Mouse (Mus musculus) c-Kit-positive CD71-positive TER-119-positive erythroid progenitor cells, embryonic 14.5 days (primary cell): Measurements from ENCODE around the gene Eif1ad.
A peak's percentile ranks its signal among the peaks of the same experiment; 100 is the strongest.
"Not testable (repeated sequence)": the region's sequence is repeated elsewhere in the genome, so short reads cannot be mapped to it uniquely, and the experiment has no call there.

Experiments
- DNase-seq: peaks from one replicate; pipeline ENCODE4 v3.0.0-alpha.2; 2013; ENCODE audit warnings: low spot score

Gene Eif1ad

DNA sequence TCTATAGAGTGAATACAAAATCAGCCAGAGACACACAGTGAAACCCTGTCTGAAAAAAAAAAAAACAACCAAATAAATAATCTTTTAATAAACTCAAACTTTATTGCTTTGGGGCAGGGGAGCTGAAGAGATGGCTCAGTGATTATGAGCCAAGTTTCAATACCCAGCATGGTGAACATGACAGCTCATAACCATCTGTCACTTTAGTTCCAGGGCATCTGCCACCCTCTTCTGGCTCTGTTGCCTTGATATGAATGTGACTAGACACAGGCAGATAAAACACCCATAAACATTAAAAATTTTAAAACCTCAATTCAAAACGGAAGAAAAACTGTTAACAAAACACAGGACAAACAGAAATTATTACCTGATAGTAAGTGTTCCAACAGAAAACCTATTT lies 10.9 kb downstream of the Eif1ad start:
- no peak for DNase-seq

GRCm38 (mm10) chr19:5383326-5383725 lies 16.8 kb downstream of the Eif1ad start:
- DNase-seq: no peak

DNA sequence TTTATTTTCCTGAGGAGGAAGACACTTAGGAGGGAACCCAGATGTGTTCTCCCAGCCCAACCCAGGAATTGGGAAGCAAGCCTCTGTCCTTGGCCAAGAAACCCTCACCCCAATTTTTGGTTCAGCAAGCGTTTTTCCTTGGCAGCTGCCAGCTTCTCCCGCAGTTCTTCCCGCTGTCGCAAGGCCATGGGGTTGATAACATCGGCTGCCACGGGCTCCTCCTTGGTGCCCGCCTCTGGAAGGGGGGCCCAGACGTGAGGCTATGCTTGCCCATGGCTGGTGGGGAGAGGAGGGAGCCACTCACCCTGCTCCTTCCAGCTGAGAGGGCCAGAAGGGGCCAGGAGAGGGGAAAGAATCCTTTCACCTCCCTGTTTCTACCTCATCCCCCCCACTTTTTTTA lies 18.2 kb downstream of the Eif1ad start:
- DNase-seq: no peak

- no peak for DNase-seq
These were observed 21.5 kb downstream of the Eif1ad start for GRCm38 (mm10) chr19:5388011-5388441.

GRCm38 (mm10) chr19:5388588-5389242 lies 22.2 kb downstream of the Eif1ad start, which contains the start of gene Sart1:
Sart1 (minus strand) TSS chr19:5388703.
- peak; percentile 92 for DNase-seq

- peak; percentile 65 for DNase-seq
These were observed 23.1 kb downstream of the Eif1ad start for GRCm38 (mm10) chr19:5389647-5390046.

GRCm38 (mm10) chr19:5390416-5390815 lies 23.9 kb downstream of the Eif1ad start:
- no peak for DNase-seq

- no peak for DNase-seq
These were observed 26.4 kb downstream of the Eif1ad start for GRCm38 (mm10) chr19:5392892-5393291.

- DNase-seq: no peak
These were observed 27.6 kb downstream of the Eif1ad start for GRCm38 (mm10) chr19:5394168-5394567.

- no peak for DNase-seq
These were observed 28.8 kb downstream of the Eif1ad start for GRCm38 (mm10) chr19:5395371-5395770.

DNA sequence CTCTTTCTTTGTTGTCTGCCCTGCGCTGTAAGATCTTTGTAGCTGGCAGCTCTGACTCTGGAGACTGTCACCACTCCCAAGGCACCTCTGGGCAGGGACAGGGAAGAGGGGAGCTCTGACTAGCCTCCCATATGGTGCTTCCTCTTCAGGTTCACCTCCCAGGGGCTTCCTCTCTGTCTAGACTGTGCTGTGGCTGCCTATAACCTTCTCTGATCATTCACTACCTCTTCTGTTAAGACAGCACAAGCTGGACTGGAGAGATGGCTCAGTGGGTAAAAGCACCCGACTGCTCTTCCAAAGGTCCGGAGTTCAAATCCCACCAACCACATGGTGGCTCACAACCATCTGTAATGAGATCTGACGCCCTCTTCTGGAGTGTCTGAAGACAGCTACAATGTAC lies 34.5 kb downstream of the Eif1ad start:
- DNase-seq: not testable (repeated sequence)

DNA sequence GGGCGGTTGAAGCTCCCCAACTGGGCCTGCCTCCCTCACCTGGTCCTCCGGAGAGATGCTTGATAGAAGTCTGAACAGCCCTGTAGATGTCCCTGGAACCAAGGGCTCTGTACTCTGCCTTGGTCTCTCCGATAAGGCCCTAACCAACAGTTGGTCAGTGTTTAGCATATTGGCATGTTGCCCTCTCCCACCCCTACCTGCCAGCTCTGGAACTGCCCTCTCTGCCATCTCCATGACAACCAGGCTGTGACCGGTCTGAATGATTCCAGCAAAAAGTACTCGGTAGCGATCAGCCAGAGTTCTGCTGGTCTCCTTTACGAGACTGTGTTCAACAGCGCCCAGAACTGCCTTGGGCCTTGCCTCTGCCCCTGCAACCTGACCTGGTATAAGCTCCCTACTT lies 35.8 kb downstream of the Eif1ad start, which contains the start of gene Tsga10ip:
Tsga10ip (minus strand) TSS at position 234 of the 400 bp plus-strand sequence.
- no peak for DNase-seq

GRCm38 (mm10) chr19:5405924-5406323 lies 39.4 kb downstream of the Eif1ad start:
- no peak for DNase-seq

GRCm38 (mm10) chr19:5406531-5407126 lies 40.1 kb downstream of the Eif1ad start:
- not testable (repeated sequence) for DNase-seq

GRCm38 (mm10) chr19:5407133-5407532 lies 40.6 kb downstream of the Eif1ad start:
- peak; percentile 57 for DNase-seq

- DNase-seq: no peak
These were observed 41.8 kb downstream of the Eif1ad start for GRCm38 (mm10) chr19:5408057-5409001.

DNA sequence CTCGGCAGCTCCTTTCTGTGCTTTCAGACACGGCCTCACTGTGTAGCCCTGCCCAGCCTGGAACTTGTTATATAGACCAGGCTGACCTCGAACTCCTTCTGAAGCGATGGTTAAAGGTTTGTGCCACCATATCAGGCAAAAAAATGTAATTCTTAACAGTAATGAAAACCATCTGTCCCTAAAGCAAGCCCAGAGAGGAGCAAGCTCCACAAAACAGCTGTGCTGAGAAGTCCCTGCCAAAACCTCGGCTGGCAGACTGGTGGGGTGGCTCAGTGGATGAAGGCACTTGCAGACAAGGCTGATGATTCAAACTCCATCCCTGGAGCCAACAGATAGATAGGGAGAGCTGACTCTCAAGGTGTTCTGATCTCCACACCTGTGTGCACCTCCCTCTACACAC lies 42.5 kb downstream of the Eif1ad start:
- no peak for DNase-seq

GRCm38 (mm10) chr19:5410641-5411040 lies 44.1 kb downstream of the Eif1ad start:
- DNase-seq: no peak

DNA sequence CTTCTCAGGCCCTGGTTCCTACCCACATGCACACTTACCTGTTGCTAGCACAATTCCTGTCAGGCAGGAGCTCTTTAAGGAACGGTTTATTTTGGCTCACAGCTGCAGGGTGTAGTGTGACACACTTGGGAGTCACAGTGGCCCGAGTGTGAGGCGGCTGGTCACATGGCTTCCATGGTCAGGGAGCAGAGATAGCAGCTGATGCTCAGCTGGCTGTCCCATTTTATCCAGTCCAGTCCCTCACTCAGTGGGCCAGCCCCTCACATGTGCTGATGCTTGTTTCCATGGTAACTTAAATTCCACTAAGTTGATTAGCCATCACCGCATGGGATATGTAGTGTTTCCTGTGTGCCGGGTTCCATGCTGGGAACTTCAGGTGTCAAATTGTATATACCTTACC lies 45.4 kb downstream of the Eif1ad start:
- no peak for DNase-seq

- no peak for DNase-seq
These were observed 47.3 kb downstream of the Eif1ad start for GRCm38 (mm10) chr19:5413840-5414239.

DNA sequence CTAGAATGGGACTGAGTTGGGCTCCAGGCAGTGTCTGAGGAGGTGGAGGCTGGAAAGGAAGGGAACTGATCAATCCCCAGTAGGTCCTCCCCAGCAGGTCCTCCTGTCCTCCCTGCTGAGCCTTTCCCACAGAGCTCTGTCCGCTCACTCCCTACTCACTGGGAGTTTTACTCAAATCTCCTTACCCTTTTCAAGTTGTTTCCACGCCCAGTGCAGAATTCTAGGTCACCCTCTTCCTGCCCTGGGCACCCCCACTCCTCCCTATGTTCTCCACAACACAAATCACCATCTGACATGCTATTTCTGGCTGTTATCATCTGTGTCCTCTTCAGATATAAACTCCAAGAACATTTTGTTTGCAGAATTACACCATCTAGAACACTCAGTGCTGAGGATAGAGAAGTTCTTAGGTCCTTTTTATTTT lies 48.0 kb downstream of the Eif1ad start:
- no peak for DNase-seq

DNA sequence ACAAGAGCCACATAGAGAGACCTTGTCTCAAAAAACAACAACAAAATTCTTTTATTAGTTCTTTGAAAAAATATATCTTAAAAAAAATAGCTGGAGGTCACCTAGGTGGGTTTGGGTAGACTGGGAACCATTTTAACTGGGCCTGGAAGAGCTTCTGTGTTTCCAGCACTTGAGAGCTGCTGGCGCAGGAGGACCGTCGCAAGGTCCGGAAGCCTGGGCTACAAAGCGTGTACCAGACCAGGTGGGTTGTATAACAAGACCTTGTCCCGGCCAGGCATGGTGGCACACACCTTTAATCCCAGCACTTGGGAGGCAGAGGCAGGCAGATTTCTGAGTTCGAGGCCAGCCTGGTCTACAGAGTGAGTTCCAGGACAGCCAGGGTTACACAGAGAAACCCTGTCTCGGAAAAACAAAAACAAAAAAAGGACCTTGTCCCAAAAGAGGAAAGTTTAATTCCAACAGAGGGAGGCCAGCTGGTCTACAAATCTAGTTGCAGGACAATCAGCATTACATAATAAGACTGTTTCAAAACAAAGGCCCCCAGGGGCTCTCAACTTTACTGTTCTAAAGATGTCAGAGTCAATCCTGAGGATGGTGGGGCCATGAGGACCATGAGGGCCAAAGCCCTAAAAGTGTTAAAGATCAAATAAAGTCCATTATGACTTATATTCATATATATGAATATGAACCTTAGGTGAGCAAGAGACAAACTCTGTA lies 52.4 kb downstream of the Eif1ad start:
- no peak for DNase-seq
